Mouse (Mus musculus) hindbrain, embryonic 11.5 days (tissue): ENCODE data around the gene Cyba. TPM values are rescaled to one million over a fixed set of nuclear protein-coding genes. Genes with fewer than 3 reads are reported as not detected.
A peak's percentile ranks its signal among the peaks of the same experiment; 100 is the strongest.

Experiments
- ATAC-seq: fragments of 200-750 bp; cut with Nextera tagmentation; 2 replicates; pipeline ENCODE4 v1.8.0; 2017; ENCODE audit warnings: mild to moderate bottlenecking, moderate TSS enrichment, moderate library complexity; ENCODE audit not compliant: low FRiP score
- DNase-seq: peaks from one replicate; pipeline ENCODE4 v3.0.0-alpha.2; 2015; ENCODE audit warnings: low spot score
- H3K27ac ChIP-seq: fragments of 300-500 bp; sonication (generic); 2 replicates; pipeline ENCODE4 v1.5.1; 2014; ENCODE audit warnings: mild to moderate bottlenecking, low read depth, low read length
- H3K27me3 ChIP-seq: fragments of 300-500 bp; sonication (generic); 2 replicates; pipeline ENCODE4 v1.6.1; 2014; ENCODE audit warnings: mild to moderate bottlenecking, low read length, moderate library complexity, mixed read lengths; ENCODE audit not compliant: control insufficient read depth, insufficient read depth
- H3K36me3 ChIP-seq: fragments of 300-500 bp; sonication (generic); 2 replicates; pipeline ENCODE4 v1.6.1; 2014; ENCODE audit warnings: mild to moderate bottlenecking, low read length, moderate library complexity, mixed read lengths; ENCODE audit not compliant: control insufficient read depth, insufficient read depth
- H3K4me1 ChIP-seq: fragments of 300-500 bp; sonication (generic); replicated peaks from 2 replicates; pipeline ENCODE4 v1.6.1; 2014; ENCODE audit warnings: low read length, mixed read lengths; ENCODE audit not compliant: control insufficient read depth, insufficient read depth
- H3K4me2 ChIP-seq: fragments of 300-500 bp; sonication (generic); replicated peaks from 2 replicates; pipeline ENCODE4 v1.6.1; 2014; ENCODE audit warnings: mild to moderate bottlenecking, low read depth, low read length
- H3K4me3 ChIP-seq: fragments of 300-500 bp; sonication (generic); 2 replicates; pipeline ENCODE4 v1.5.1; 2014; ENCODE audit warnings: low read depth, low read length
- H3K9ac ChIP-seq: fragments of 300-500 bp; sonication (generic); 2 replicates; pipeline ENCODE4 v1.6.1; 2014; ENCODE audit warnings: low read depth, low read length
- H3K9me3 ChIP-seq: fragments of 300-500 bp; sonication (generic); 2 replicates; pipeline ENCODE4 v1.6.1; 2016; ENCODE audit warnings: low read length; ENCODE audit not compliant: control insufficient read depth
- WGBS: fragments of 180-500 bp; shearing (Covaris S2); extraction: QIAGEN DNeasy Blood & Tissue Kit; methylation state at CpG from one replicate; pipeline ENCODE4 v1.1.7; 2014; 5-methylcytosine and 5-hydroxymethylcytosine counted together
- polyA plus RNA-seq: library from polyadenylated mRNA; unstranded; fragments of >200 nt; fragmentation: Nextera tagmentation; extraction: Ambion mirVana; gene quantifications from 2 replicates; pipeline ENCODE4 v1.2.1, GENCODE M21; 2014

Gene Cyba
- polyA plus RNA-seq, 1 experiment from 2014 or later = 52.7 TPM

DNA sequence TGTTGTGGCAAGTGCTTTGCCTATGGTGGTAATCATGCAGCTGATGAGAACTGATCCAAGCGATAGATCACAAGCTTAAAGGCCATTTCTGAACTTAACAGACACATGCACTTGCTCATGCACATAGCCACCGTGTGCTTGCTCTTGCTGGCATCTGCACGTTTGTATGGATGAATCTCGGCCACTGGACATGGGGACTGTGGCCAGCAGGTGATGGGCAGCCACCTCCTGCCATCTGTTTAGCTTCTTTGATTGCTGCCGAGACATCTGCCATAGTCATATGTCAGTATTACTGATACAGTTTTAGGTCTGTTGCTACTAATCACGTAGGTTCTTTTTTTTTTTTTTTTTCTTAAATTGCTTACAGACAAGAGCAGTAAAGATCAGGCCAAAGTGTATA, 37.4 kb downstream of the Cyba start:
- no peak for DNase-seq
- H3K27me3 ChIP-seq = no peaks in the 10 kb centered on the region
- no peaks in the 10 kb centered on the region for H3K4me1 ChIP-seq
- 90% methylated on average over 6 of the region's 6 CpGs for WGBS
- H3K27ac ChIP-seq = no peak overlapping the region
- ATAC-seq = no peak
- H3K9me3 ChIP-seq = no peaks in the 10 kb centered on the region
- no peak overlapping the region for H3K4me3 ChIP-seq
- no peak overlapping the region for H3K9ac ChIP-seq
- H3K36me3 ChIP-seq = peaks cover 8% of the 10 kb centered on the region; the same call in 1 of the 2 replicates
- no peak overlapping the region for H3K4me2 ChIP-seq

DNA sequence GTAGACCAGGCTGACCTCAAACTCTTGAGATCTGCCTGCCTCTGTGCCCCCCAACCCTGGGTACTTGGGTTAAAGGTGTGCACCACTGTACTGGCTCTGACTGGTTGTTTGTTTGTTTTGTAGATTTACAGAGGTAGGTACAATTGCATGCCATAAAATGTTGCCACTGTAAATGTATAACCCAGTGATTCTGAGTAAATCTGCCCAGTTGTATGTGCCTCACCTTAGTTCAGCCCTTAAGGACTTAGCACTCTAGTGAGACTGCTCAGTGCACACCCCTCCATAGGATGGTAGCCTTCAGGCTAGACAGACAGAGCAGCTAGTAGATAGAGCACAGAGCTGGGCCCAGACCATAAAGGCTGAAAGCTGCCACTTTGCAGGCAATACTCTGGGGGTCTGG, 39.0 kb downstream of the Cyba start:
- Histone ChIP-seq H3K4me1 (no peaks in the 10 kb centered on the region), H3K27ac (no peak overlapping the region), H3K27me3 (no peaks in the 10 kb centered on the region), H3K9ac (no peak overlapping the region), H3K36me3 (peaks cover 6% of the 10 kb centered on the region; the same call in 1 of the 2 replicates), H3K4me2 (no peak overlapping the region), H3K9me3 (no peaks in the 10 kb centered on the region), H3K4me3 (no peak overlapping the region)
- ATAC-seq (no peak), DNase-seq (no peak)

DNA sequence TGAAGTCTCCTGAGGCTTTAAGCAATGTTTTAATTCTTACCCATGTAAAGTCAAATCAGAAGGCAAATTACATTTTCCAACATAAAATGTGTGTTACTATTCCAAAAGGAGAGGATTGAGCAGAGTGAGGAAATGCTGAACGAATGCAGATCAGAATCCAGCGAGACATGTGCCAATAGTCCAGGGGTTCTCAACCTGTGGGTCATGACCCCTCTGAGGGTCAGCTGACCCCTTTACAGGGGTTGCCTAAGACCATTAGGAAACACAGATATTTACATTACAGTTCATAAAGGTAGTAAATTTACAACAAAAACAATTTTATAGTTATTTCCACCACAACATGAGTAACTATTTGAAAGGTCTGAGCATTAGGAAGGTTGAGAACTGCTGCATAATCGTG, 42.0 kb downstream of the Cyba start:
- DNase-seq = no peak
- Histone ChIP-seq H3K36me3 (peaks cover 15% of the 10 kb centered on the region; the same call in 1 of the 2 replicates), H3K9me3 (no peaks in the 10 kb centered on the region), H3K4me3 (no peak overlapping the region), H3K9ac (no peak overlapping the region), H3K27ac (no peak overlapping the region), H3K4me1 (no peaks in the 10 kb centered on the region), H3K4me2 (no peak overlapping the region), H3K27me3 (no peaks in the 10 kb centered on the region)
- WGBS = 93% methylated on average over 3 of the region's 3 CpGs
- no peak for ATAC-seq

DNA sequence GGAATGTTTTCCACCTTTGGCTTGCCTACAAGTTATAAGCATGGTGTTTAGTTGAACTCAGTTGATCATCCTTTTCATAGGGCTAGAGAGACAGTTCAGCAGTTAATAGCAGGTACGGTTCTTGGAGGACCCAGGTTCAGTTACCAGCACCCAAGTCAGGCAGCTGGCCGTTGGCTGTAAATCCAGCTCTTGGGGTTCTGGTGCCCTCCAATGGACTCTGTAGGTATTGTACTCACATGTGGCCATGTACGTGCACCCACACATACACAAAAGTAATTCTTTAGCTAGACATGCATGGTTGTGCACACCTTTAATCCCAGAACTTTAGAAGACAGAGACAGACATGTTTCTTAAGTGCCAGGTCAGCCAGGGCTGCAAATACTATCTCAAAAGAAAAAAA, 43.4 kb downstream of the Cyba start:
- H3K27me3 ChIP-seq = no peaks in the 10 kb centered on the region
- ATAC-seq (no peak), DNase-seq (no peak)
- H3K9ac ChIP-seq = no peak overlapping the region
- peaks cover 19% of the 10 kb centered on the region for H3K36me3 ChIP-seq
- H3K4me2 ChIP-seq = no peak overlapping the region
- H3K27ac ChIP-seq = no peak overlapping the region
- H3K4me3 ChIP-seq = no peak overlapping the region
- no peaks in the 10 kb centered on the region for H3K9me3 ChIP-seq
- no peaks in the 10 kb centered on the region for H3K4me1 ChIP-seq
- WGBS = 91% methylated on average over 3 of the region's 3 CpGs

DNA sequence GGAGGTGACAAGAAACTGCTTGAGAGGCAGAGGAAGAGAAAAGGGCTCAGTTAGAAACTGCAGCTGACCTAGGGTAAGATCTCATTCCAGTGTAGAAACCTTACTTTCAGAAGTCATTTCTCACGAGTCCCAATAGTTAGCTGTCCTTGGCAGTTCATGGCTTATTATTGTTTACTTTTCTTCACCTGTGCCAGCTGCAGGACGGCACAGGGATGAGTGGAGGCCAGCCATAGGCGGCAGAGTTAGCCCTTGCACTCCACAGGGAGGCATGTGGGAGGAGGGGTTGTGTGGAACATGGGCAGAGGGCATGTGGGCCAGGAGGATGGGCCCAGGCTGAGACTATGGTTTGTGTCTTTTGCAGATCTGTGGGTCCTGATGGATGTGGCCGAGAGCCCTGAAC, 49.7 kb downstream of the Cyba start:
- H3K4me2 ChIP-seq = no peak overlapping the region
- H3K36me3 ChIP-seq = peaks cover 12% of the 10 kb centered on the region
- H3K27me3 ChIP-seq = no peaks in the 10 kb centered on the region
- no peak for ATAC-seq
- H3K9ac ChIP-seq = no peak overlapping the region
- H3K9me3 ChIP-seq = no peaks in the 10 kb centered on the region
- H3K4me1 ChIP-seq = no peaks in the 10 kb centered on the region
- no peak overlapping the region for H3K4me3 ChIP-seq
- DNase-seq = no peak
- no peak overlapping the region for H3K27ac ChIP-seq
- 83% methylated on average over 4 of the region's 4 CpGs for WGBS

DNA sequence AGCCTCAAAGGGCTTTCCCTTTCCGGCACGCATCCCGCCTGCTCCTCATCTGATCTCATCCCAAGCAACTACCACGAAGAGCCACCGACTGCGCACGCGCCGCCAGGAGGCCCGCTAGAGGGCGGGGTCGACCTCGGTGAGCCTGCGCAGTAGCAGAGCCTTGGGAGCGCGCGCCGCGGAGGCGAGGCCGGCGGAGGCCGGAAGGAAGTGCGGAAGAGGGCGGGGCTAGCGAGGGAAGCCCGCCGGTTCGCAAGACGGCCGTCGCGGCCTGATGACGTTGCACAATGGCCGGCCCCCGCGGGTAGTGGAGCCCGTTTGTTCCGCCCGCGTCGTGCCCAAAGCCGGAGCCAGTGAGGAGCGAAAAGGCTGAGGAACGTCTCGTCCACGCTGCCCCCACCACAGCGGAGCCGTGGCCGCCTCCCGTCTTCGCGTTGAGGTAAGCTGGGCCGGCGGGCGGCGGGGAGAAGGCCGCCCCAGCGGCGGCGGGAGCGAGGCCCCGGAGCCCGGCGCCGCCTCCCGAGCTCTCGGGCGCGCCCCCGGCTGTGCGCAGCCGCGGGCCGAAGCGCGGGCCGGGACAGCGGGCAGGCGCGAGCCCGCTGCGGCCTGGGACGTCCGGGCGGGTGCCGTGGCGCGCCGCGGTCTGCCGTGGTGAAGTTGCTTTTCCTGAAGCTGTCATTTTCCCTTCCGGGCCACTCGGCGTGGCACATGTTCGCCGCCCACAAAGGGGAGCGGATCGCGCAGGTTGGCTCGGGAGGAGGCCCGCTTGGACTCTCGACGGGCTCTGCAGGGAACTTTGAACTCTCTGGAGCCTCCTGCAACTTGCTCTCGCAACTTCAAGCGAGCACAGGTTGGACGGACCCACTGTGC, 56.1 kb downstream of the Cyba start, which contains the start of gene Zc3h18:
Gene Zc3h18 (plus strand): TSS at position 245 of the 867 bp plus-strand sequence.
- WGBS = under 1% methylated on average over 92 of the region's 107 CpGs
- Histone ChIP-seq H3K27me3 (no peaks in the 10 kb centered on the region), H3K27ac (peak within 1 kb of the TSS; percentile 73), H3K4me3 (peak within 1 kb of the TSS; percentile 77), H3K36me3 (0 out of 2 replicates have a peak, but pooled peaks cover 5% of the 10 kb centered on the region), H3K9me3 (no peaks in the 10 kb centered on the region), H3K4me1 (no peaks in the 10 kb centered on the region; the same call in 1 of the 2 replicates), H3K9ac (peak within 1 kb of the TSS; percentile 78), H3K4me2 (peak within 1 kb of the TSS; percentile 38)
- DNase-seq = peak; percentile 100
- ATAC-seq = peak; percentile 92

DNA sequence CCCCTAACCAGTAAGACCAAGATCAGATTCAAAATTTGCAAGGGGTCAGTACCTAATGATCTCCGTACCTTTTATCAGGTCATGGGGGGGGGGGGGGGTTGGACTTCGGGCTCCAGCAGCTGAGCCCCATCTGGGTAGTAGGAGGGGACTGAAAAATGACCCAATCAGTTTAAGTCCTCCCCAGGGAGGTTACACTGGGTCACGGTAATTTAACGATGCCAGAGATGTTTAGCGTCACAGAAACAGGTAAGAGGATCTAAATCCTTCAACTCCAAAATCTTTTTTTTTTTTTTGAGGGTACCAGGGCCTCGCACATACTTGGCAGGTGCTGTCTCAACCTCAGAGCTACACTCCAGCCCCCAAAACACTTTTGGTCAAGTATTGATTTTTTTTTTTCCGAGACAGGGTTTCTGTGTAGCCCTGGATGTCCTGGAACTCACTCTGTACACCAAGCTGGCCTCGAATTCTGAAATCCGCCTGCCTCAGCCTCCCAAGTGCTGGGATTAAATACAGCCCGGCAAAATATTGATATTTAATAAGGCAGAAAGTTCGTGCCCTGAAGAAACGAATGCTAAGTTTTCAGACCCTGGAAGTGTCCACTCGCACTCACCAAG, 56.9 kb downstream of the Cyba start:
- peak; percentile 73 for ATAC-seq
- H3K27me3 ChIP-seq = no peaks in the 10 kb centered on the region
- peak overlapping the region; percentile 78 for H3K9ac ChIP-seq
- no peaks in the 10 kb centered on the region; the same call in 1 of the 2 replicates for H3K4me1 ChIP-seq
- 29% methylated on average over 13 of the region's 13 CpGs for WGBS
- DNase-seq = no peak
- no peaks in the 10 kb centered on the region for H3K9me3 ChIP-seq
- peak overlapping the region; percentile 77 for H3K4me3 ChIP-seq
- peak overlapping the region; percentile 33 for H3K4me2 ChIP-seq
- 0 out of 2 replicates have a peak, but pooled peaks cover 5% of the 10 kb centered on the region for H3K36me3 ChIP-seq
- no peak overlapping the region for H3K27ac ChIP-seq

DNA sequence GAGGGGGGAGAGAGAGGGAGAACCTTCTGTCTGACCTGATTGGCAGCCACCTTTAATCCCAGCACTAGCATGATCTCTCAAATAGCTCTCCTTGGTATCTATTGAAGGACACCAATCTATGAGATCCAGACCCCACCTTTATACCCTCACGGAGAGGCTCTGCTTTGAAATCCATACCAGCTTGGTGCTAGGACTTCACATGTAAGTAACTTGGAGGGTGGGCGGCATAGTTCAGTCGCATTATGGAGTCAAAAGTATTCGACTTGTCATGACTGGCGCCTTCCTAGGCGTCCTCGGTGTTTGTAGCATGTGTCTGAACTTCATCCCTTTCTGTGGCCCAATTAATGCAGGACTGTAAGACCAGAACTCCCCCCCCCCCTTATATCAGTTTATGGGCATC, 57.4 kb downstream of the Cyba start:
- no peak overlapping the region for H3K27ac ChIP-seq
- H3K27me3 ChIP-seq = no peaks in the 10 kb centered on the region
- H3K4me3 ChIP-seq = no peak overlapping the region
- H3K4me2 ChIP-seq = no peak overlapping the region
- DNase-seq (no peak), ATAC-seq (no peak)
- no peaks in the 10 kb centered on the region; the same call in 1 of the 2 replicates for H3K4me1 ChIP-seq
- 86% methylated on average over 7 of the region's 7 CpGs for WGBS
- H3K9me3 ChIP-seq = no peaks in the 10 kb centered on the region
- 0 out of 2 replicates have a peak, but pooled peaks cover 5% of the 10 kb centered on the region for H3K36me3 ChIP-seq
- H3K9ac ChIP-seq = no peak overlapping the region
